Mouse (Mus musculus) telencephalon, adult 2 months (tissue): ENCODE measurements at regions not wholly inside any gene's neighbourhood (a gene's known extent, or its start where the extent isn't known, plus 50 kb on each side); places are given as distances from the start of the nearest gene placed in this dataset.
"Not testable (repeated sequence)": the region's sequence is repeated elsewhere in the genome, so short reads cannot be mapped to it uniquely, and the experiment has no call there.

Experiments
- DNase-seq: peaks from one replicate; pipeline ENCODE4 v3.0.0-alpha.2; 2011; ENCODE audit warnings: low read depth, low spot score

GRCm38 (mm10) chr17:94866630-94867029, 116.8 kb upstream of the Mettl4 start:
- no peak for DNase-seq

GRCm38 (mm10) chr17:94864531-94865318, 114.9 kb upstream of the Mettl4 start:
- DNase-seq, result peak; percentile 79

- DNase-seq, result not testable (repeated sequence)
These were observed 104.9 kb upstream of the Mettl4 start for GRCm38 (mm10) chr17:94854698-94855097.

DNA sequence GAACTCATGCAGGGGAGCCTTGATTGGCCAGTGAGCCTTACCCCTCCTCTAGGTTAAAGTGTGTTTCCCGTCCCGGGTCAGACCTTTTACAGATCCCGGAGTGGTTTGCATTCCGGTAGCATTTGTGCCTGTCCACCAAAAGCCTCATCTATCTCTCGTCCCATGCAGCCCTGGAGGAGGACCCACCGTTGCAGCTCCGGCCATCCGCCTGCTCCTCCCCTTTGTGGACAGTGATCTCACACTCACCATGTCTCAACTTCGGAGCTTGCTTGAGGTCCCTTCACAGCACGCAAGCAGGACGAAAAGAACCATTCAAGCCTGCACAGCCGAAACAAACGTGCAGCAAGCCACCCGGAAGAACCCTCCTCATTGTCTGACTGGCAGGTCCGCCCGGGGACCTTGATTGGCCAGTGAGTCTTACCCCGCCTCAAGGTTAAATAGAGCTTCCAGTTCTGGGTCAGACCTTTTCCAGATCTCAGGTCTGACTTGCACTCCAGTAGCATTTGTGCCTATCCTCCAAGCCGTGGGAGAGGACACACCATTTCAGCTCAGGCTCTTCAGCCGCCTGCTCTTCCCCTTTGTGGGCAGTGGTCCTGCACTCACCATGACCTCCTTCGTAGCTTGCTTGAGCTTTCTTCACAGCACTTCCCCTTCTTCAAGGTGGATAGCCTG, 84.8 kb upstream of the Mettl4 start:
- DNase-seq, result peak; percentile 79

DNA sequence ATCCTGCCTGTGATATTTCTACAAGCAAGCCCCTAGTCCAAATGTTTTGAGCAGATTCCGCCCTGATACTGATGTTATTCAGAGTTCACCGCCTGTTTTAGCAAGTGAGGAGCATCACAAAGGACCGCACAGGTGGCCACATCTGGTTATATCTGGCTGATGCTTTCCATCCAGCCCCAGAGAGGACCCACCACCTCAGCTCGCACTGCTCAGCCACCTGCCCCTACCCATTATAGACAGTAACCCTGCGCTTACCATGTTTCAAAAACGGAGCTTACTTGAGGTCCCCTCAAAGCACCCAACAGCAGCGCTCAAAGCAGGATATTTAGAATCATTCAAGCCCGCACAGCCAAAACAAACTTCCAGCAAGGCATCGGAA, 84.2 kb upstream of the Mettl4 start:
- not testable (repeated sequence) for DNase-seq

- DNase-seq, result not testable (repeated sequence)
These were observed 76.6 kb upstream of the Mettl4 start for GRCm38 (mm10) chr17:94826415-94826814.

- no peak for DNase-seq
These were observed 58.9 kb upstream of the Mettl4 start for GRCm38 (mm10) chr17:94808758-94809157.
